Mouse (Mus musculus) lung, postnatal 14 days (tissue): ENCODE results near the gene Ppcdc.
A peak's percentile ranks its signal among the peaks of the same experiment; 100 is the strongest.

Source experiments
- DNase-seq: peaks from one replicate; pipeline ENCODE4 v3.0.0; 2021

The Ppcdc gene

GRCm38 (mm10) chr9:57351277-57351676 is 88.6 kb downstream of the Ppcdc start:
- peak; percentile 6 for DNase-seq

GRCm38 (mm10) chr9:57345902-57346301 is 94.0 kb downstream of the Ppcdc start:
- no peak for DNase-seq

GRCm38 (mm10) chr9:57343752-57344151 is 96.2 kb downstream of the Ppcdc start:
- DNase-seq: no peak

GRCm38 (mm10) chr9:57342906-57343474 is 96.9 kb downstream of the Ppcdc start:
- no peak for DNase-seq

GRCm38 (mm10) chr9:57342186-57342585 is 97.7 kb downstream of the Ppcdc start:
- DNase-seq: no peak

- no peak for DNase-seq
These were observed 99.6 kb downstream of the Ppcdc start for GRCm38 (mm10) chr9:57340361-57340760.

- DNase-seq: no peak
These were observed 100.2 kb downstream of the Ppcdc start for GRCm38 (mm10) chr9:57339577-57340210.

GRCm38 (mm10) chr9:57338706-57339105 is 101.2 kb downstream of the Ppcdc start:
- DNase-seq: no peak
